Mouse (Mus musculus) liver, adult 2 months (tissue): ENCODE measurements around the gene Raly. TPM values are rescaled to one million over a fixed set of nuclear protein-coding genes. Genes with fewer than 3 reads are reported as not detected.
A peak's percentile ranks its signal among the peaks of the same experiment; 100 is the strongest.

ENCODE experiments used
- DNase-seq: peaks from one replicate; pipeline ENCODE4 v3.0.0-alpha.2; 2011; ENCODE audit warnings: low read depth, low spot score; ENCODE audit errors: extremely low read depth
- H3K27ac ChIP-seq: fragments of 200-500 bp; replicated peaks from 2 replicates; pipeline ENCODE4 v1.5.1; 2012; ENCODE audit warnings: low read depth, mild to moderate bottlenecking, control low read depth, inconsistent platforms, low read length; ENCODE audit not compliant: insufficient read depth
- H3K27me3 ChIP-seq: fragments of 200-500 bp; 2 replicates; pipeline ENCODE4 v1.6.1; 2012; ENCODE audit warnings: mild to moderate bottlenecking, moderate library complexity, low read length, inconsistent platforms; ENCODE audit not compliant: control insufficient read depth, insufficient read depth
- H3K36me3 ChIP-seq: fragments of 200-500 bp; 2 replicates; pipeline ENCODE4 v1.6.1; 2012; ENCODE audit warnings: low read length, inconsistent platforms; ENCODE audit not compliant: control insufficient read depth, insufficient read depth
- H3K4me1 ChIP-seq: fragments of 200-500 bp; 2 replicates; pipeline ENCODE4 v1.6.1; 2011; ENCODE audit warnings: low read length; ENCODE audit not compliant: control insufficient read depth, insufficient read depth
- H3K4me3 ChIP-seq: fragments of 200-500 bp; 2 replicates; pipeline ENCODE4 v1.5.1; 2011; ENCODE audit warnings: low read depth, mild to moderate bottlenecking, control low read depth, low read length, moderate library complexity; ENCODE audit not compliant: insufficient read depth
- H3K79me2 ChIP-seq: fragments of 200-500 bp; 2 replicates; pipeline ENCODE4 v1.6.1; 2012; ENCODE audit warnings: inconsistent platforms, mild to moderate bottlenecking, low read length, moderate library complexity; ENCODE audit not compliant: control insufficient read depth, insufficient read depth
- H3K9ac ChIP-seq: fragments of 200-500 bp; 2 replicates; pipeline ENCODE4 v1.6.1; 2012; ENCODE audit warnings: low read depth, mild to moderate bottlenecking, control low read depth, inconsistent platforms, low read length
- CTCF ChIP-seq: fragments of 200-500 bp; IDR thresholded peaks from 2 replicates; pipeline ENCODE4 v1.5.1; 2011; ENCODE audit warnings: low read depth, low read length, control low read depth
- POLR2A ChIP-seq: fragments of 200-500 bp; IDR thresholded peaks from 2 replicates; pipeline ENCODE4 v1.6.1; 2011; ENCODE audit warnings: low read length, control low read depth; ENCODE audit not compliant: insufficient read depth; ENCODE audit errors: extremely low read depth
- WGBS: fragments of 180-500 bp; shearing (Covaris S2); methylation state at CpG from one replicate; pipeline ENCODE4 v1.1.7; 2018; 5-methylcytosine and 5-hydroxymethylcytosine counted together
- polyA plus RNA-seq: library from polyadenylated mRNA; depleted of rRNA; stranded (reverse); fragments of >200 nt; gene quantifications from 2 replicates; pipeline ENCODE4 v1.2.3, GENCODE M21; 2012
- total RNA-seq: library from RNA; depleted of rRNA; stranded (reverse); fragments of >200 nt; gene quantifications from 2 replicates; pipeline ENCODE4 v1.2.3, GENCODE M21; 2014

The Raly gene
- total and polyA plus RNA-seq, 2 experiments: 57.6 to 79.0 TPM

DNA sequence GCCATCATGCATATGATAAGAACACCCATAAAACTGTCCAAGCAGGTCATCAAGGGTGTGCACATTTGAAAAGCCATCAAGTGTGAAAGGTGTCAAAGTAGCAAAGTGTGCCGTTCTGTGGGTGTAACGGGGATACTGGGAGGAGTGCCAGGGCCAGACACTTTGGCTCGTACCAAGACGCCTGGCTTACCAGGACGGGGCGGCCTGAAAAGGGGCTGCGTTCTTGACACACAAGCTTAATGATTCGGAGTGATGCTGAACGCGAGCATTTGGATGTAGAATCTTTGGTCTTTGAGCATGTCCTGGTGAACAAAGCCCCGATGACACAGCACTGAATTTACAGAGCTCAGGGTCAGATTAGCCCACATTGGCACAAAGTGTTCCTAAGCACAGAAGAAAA, 4.1 kb upstream of the Raly start:
- Histone ChIP-seq H3K79me2 (no peaks in the 10 kb centered on the region; the same call in 1 of the 2 replicates), H3K36me3 (no peaks in the 10 kb centered on the region), H3K4me3 (no peak overlapping the region), H3K4me1 (no peaks in the 10 kb centered on the region), H3K9ac (no peak overlapping the region), H3K27ac (no peak overlapping the region), H3K27me3 (no peaks in the 10 kb centered on the region)
- WGBS: 89% methylated on average over 11 of the region's 11 CpGs
- no peak for TF ChIP-seq POLR2A
- TF ChIP-seq CTCF: no peak
- no peak for DNase-seq

DNA sequence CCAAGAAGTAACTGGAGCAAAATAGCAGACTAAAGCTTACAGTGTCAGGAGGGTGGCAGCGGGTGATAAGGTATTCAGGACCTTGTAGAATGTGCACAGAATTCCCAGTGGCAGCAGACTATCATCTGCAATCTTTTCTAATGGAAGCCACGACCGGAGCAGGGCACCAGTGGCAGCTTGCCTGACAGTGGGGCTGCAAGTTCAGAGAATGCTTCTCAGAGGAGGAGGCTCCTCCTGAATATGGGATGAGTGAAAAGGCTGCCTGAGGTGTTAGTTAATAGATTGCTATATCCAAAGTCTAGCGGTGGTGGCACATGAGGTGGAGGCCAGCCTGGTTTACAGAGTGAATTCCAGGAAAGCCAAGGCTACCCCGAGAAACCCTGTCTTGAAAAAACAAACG, 1.5 kb upstream of the Raly start:
- 80% methylated on average over 6 of the region's 6 CpGs for WGBS
- Histone ChIP-seq H3K27me3 (no peaks in the 10 kb centered on the region), H3K27ac (no peak overlapping the region), H3K4me3 (no peak overlapping the region), H3K79me2 (peaks cover 17% of the 10 kb centered on the region; the same call in 1 of the 2 replicates), H3K4me1 (peaks cover 16% of the 10 kb centered on the region), H3K36me3 (no peaks in the 10 kb centered on the region), H3K9ac (no peak overlapping the region)
- DNase-seq: no peak
- no peak for TF ChIP-seq POLR2A
- TF ChIP-seq CTCF: no peak

DNA sequence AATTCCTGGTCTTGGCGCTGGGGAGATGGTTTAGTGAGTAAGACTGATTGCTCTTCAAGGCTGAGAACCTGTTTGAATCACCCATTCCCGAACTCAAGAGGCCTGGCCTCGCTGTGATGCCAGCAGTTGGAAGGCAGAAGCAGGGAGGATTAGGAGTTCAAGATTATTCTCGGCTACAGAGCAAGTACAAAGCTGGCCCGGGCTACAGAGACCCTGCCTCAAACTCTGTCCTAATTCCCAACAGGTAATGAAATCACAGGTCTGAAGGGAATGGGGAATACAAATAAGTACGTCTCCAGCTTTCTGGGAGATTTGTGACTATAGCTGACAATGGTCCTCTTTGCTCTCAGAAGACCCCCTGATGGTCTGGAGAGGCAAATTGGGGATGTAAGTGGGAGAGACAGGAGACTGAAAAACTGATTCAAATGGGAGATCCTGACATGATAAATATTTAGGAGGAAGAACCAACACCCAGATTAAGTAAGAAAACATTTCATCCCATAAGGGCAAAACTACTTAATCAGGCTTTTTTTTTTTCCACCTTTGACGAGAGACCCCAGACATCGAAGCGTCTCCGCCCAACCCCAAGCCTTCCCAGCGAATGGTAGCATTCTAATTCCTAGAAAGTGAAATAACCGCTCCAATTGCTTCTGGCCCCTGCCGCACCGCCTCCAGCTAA, 780 bp upstream of the Raly start:
- peaks cover 17% of the 10 kb centered on the region for H3K4me1 ChIP-seq
- no peak for DNase-seq
- no peak overlapping the region for H3K9ac ChIP-seq

DNA sequence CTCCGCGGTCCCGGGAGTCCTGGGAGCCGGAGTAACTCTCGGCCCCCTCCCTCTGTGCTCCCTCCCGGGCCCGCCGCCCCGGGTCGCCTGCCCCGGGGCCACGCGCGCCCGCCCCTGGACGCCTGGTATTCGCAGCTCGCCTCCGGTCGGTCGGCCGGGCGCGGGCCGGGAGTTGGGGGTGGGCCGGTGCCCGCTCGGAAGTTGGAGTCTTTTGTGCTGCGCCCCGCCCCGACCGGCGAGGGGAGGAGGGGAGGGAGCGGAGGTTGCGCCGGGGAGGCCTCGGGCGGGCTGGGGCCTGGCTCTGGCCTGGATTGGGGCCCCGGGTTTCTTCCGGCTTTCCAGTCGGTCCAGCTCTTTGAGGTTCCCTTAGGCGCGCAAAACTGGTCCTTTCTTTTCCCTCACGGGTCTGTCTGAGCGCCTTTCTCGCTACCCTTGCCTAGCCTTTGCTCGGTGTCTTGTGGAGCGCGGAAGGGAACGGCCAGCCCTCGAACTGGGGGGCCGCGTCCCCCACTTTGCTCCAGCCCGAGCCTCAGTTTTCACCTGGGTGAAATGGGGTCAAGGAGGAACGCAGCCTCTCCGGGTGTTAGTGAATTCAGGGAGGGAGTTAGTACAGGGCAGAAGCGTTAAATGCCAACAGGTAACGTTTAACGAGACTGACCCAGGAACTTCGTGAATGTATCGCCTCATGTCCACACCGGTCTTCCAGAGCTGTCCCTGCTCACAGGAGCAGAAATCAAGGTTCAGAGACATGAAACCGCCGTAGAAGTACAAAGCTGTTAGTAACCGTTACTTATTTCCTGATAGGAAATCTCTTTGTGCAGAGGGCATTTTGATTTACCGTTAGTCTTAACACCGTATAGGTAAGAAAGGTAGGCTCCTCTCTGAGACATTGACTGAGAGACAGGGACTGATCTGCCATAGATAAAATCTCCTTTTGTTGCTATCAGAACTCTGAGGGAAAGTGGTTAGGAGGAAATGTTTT, 1.1 kb downstream of the Raly start:
- WGBS: under 1% methylated on average over 67 of the region's 67 CpGs
- peak; percentile 58 for DNase-seq
- TF ChIP-seq POLR2A (0 out of 2 replicates have a peak, but pooled peaks have one; percentile 42), CTCF (no peak)
- no peaks in the 10 kb centered on the region for H3K36me3 ChIP-seq
- H3K79me2 ChIP-seq: peaks cover 30% of the 10 kb centered on the region; the same call in 1 of the 2 replicates
- no peaks in the 10 kb centered on the region for H3K27me3 ChIP-seq
- peak overlapping the region; percentile 94 for H3K9ac ChIP-seq
- peak overlapping the region; percentile 80 for H3K4me3 ChIP-seq
- peak overlapping the region; percentile 82 for H3K27ac ChIP-seq
- H3K4me1 ChIP-seq: peaks cover 22% of the 10 kb centered on the region

More for the DNA sequence above, 780 bp upstream of the Raly start:
- Histone ChIP-seq H3K36me3 (no peaks in the 10 kb centered on the region), H3K27ac (no peak overlapping the region), H3K27me3 (no peaks in the 10 kb centered on the region), H3K4me3 (peak overlapping the region; percentile 5; the same call in 1 of the 2 replicates), H3K79me2 (peaks cover 17% of the 10 kb centered on the region; the same call in 1 of the 2 replicates)
- no peak for TF ChIP-seq POLR2A
- no peak for TF ChIP-seq CTCF
- 17% methylated on average over 14 of the region's 14 CpGs for WGBS

DNA sequence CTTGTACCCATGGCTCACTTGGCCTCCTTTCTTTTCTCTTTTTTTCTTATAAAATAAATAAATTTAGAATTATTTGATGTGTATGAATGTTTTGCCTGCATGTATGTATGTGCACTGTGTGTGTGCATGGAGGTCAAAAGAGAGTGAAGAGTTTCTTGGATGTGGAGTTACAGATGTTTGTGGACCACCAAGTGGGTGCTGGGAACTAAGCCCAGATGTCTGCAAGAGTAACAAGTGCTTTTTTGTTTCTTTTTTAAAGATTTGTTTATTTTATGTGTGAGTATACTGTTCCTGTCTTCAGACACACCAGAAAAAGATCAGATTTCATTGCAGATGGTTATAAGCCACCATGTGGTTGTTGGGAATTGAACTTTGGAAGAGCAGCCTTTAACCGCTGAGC, 12.5 kb downstream of the Raly start:
- no peak overlapping the region for H3K9ac ChIP-seq
- no peak overlapping the region for H3K4me3 ChIP-seq
- no peaks in the 10 kb centered on the region for H3K36me3 ChIP-seq
- H3K27ac ChIP-seq: no peak overlapping the region
- H3K27me3 ChIP-seq: no peaks in the 10 kb centered on the region
- H3K79me2 ChIP-seq: peaks cover 27% of the 10 kb centered on the region; the same call in 1 of the 2 replicates
- DNase-seq: no peak
- H3K4me1 ChIP-seq: peaks cover 15% of the 10 kb centered on the region
- TF ChIP-seq POLR2A: no peak
- no peak for TF ChIP-seq CTCF
- WGBS: 73% methylated on average over 1 of the region's 1 CpGs
